In genomic region chr19:21077771-21078548, GRCm38 (mm10) we compare ENCODE assay signal across 15 mouse cellular contexts.
DNase-seq lines count a peak whose midpoint lies in the region; ATAC-seq and TF ChIP-seq lines count a peak whose summit lies in the region.
"Had no signal": no experiment of that assay in that cellular context is flagged by ENCODE, and none has a peak within 500 bp of the region (broad histone marks: within the 10 kb centered on the region; RNA-seq: fewer than 3 reads in every experiment).

No protein-coding gene starts in this region.

- TF ChIP-seq CTCF in liver, adult 2 months (IDR thresholded peaks at IDR 0.05; ENCODE audit: low read depth, low read length): no peak

- H3K27me3 ChIP-seq in liver, adult 2 months (ENCODE audit: control insufficient read depth, insufficient read depth, low read length): no peaks in the 10 kb centered on the region
- no peaks in the 10 kb centered on the region for H3K27me3 ChIP-seq in midbrain, embryonic 16.5 days (ENCODE audit: control insufficient read depth, insufficient read depth, low read depth, low read length)
- no peaks in the 10 kb centered on the region for H3K27me3 ChIP-seq in kidney, embryonic 16.5 days (ENCODE audit: insufficient read depth, low read length)
- H3K27me3 ChIP-seq: heart, embryonic 15.5 days; hindbrain, embryonic 13.5 days; liver, embryonic 13.5 days had no signal

- H3K9ac ChIP-seq in liver, adult 2 months (ENCODE audit: low read depth, low read length): no peak overlapping the region
- H3K9ac ChIP-seq in midbrain, embryonic 16.5 days (ENCODE audit: low read depth, low read length): no peak overlapping the region
- no peak overlapping the region for H3K9ac ChIP-seq in kidney, embryonic 16.5 days (replicated peaks; ENCODE audit: low read length)
- H3K9ac ChIP-seq: heart, embryonic 15.5 days; hindbrain, embryonic 13.5 days; liver, embryonic 13.5 days had no signal

- peak; percentile 45 for DNase-seq in liver, adult 2 months (ENCODE audit: extremely low read depth, low read depth, low spot score)
- DNase-seq in liver (no peak), adipocyte (ENCODE audit: low spot score) (peak; percentile 98)
- peak; percentile 91 for DNase-seq in gonadal fat pad, adult 2 months (ENCODE audit: low read depth)
- no peak for DNase-seq in cerebellum, adult 18-20 months
- DNase-seq: gastrocnemius, postnatal 14 days; kidney, adult 18-20 months; liver, embryonic 13.5 days; spleen, adult 18-20 months had no signal

- H3K36me3 ChIP-seq in liver, adult 2 months (ENCODE audit: control insufficient read depth, insufficient read depth, low read length): no peaks in the 10 kb centered on the region
- H3K36me3 ChIP-seq in macrophage (ENCODE audit: inconsistent target): no peaks in the 10 kb centered on the region
- no peaks in the 10 kb centered on the region for H3K36me3 ChIP-seq in midbrain, embryonic 16.5 days (ENCODE audit: control insufficient read depth, insufficient read depth, low read length)
- H3K36me3 ChIP-seq in kidney, embryonic 16.5 days (ENCODE audit: insufficient read depth, low read length): no peaks in the 10 kb centered on the region
- H3K36me3 ChIP-seq: heart, embryonic 15.5 days; hindbrain, embryonic 13.5 days; liver, embryonic 13.5 days had no signal

- no peak overlapping the region for H3K4me2 ChIP-seq in midbrain, embryonic 16.5 days (ENCODE audit: low read length)
- H3K4me2 ChIP-seq in kidney, embryonic 16.5 days (replicated peaks; ENCODE audit: low read depth, low read length): no peak overlapping the region
- H3K4me2 ChIP-seq: heart, embryonic 15.5 days; hindbrain, embryonic 13.5 days; liver, embryonic 13.5 days; midbrain, embryonic 11.5 days had no signal

- H3K9me3 ChIP-seq in midbrain, embryonic 16.5 days (replicated peaks; ENCODE audit: control insufficient read depth, low read length, poor library complexity, severe bottlenecking): no peaks in the 10 kb centered on the region
- no peaks in the 10 kb centered on the region for H3K9me3 ChIP-seq in kidney, embryonic 16.5 days (ENCODE audit: low read length)
- H3K9me3 ChIP-seq: heart, embryonic 15.5 days; hindbrain, embryonic 13.5 days; liver, embryonic 13.5 days had no signal

- WGBS in liver, adult 2 months: 83% methylated on average over 7 of the region's 7 CpGs
- 70% methylated on average over 7 of the region's 7 CpGs for WGBS in macrophage (ENCODE audit: missing documents)
- WGBS in midbrain, embryonic 16.5 days: 77% methylated on average over 7 of the region's 7 CpGs
- WGBS in kidney, embryonic 16.5 days: 90% methylated on average over 7 of the region's 7 CpGs

- no peak overlapping the region for H3K4me3 ChIP-seq in liver, adult 2 months (ENCODE audit: insufficient read depth, low read depth, low read length)
- no peak overlapping the region for H3K4me3 ChIP-seq in macrophage (ENCODE audit: inconsistent target)
- H3K4me3 ChIP-seq in midbrain, embryonic 16.5 days (ENCODE audit: low read depth, low read length): no peak overlapping the region
- H3K4me3 ChIP-seq in kidney, embryonic 16.5 days (ENCODE audit: low read length): no peak overlapping the region
- H3K4me3 ChIP-seq: heart, embryonic 15.5 days; hindbrain, embryonic 13.5 days; liver, embryonic 13.5 days had no signal

- H3K4me1 ChIP-seq in liver, adult 2 months (ENCODE audit: control insufficient read depth, insufficient read depth, low read length): no peaks in the 10 kb centered on the region
- no peaks in the 10 kb centered on the region for H3K4me1 ChIP-seq in midbrain, embryonic 16.5 days (ENCODE audit: control insufficient read depth, insufficient read depth, low read length)
- no peaks in the 10 kb centered on the region for H3K4me1 ChIP-seq in kidney, embryonic 16.5 days (ENCODE audit: insufficient read depth, low read length)
- H3K4me1 ChIP-seq: heart, embryonic 15.5 days; hindbrain, embryonic 13.5 days; liver, embryonic 13.5 days had no signal

- no peak for TF ChIP-seq POLR2A in liver, adult 2 months (IDR thresholded peaks at IDR 0.05; ENCODE audit: extremely low read depth, insufficient read depth, low read length)

- ATAC-seq in midbrain, embryonic 16.5 days: no peak
- no peak for ATAC-seq in kidney, embryonic 16.5 days (ENCODE audit: low FRiP score, low TSS enrichment)

- no peaks in the 10 kb centered on the region for H3K79me2 ChIP-seq in liver, adult 2 months (ENCODE audit: control insufficient read depth, insufficient read depth, low read length)
- H3K79me2 ChIP-seq in macrophage (ENCODE audit: inconsistent target): no peaks in the 10 kb centered on the region

- H3K27ac ChIP-seq in liver, adult 2 months (replicated peaks; ENCODE audit: insufficient read depth, low read depth, low read length): no peak overlapping the region
- 0 out of 2 replicates have a peak overlapping the region, but pooled peaks have one; percentile 3 for H3K27ac ChIP-seq in macrophage
- H3K27ac ChIP-seq in midbrain, embryonic 16.5 days (ENCODE audit: low read length): no peak overlapping the region
- no peak overlapping the region for H3K27ac ChIP-seq in kidney, embryonic 16.5 days (ENCODE audit: low read length)
- H3K27ac ChIP-seq: heart, embryonic 15.5 days; hindbrain, embryonic 13.5 days; liver, embryonic 13.5 days had no signal

Comparison
In these comparisons a context has a peak if more than half of its experiments do, and no peak if none do; other contexts are left out.
1. DNase-seq: peak in liver, adult 2 months (single experiment), adipocyte (single experiment) and gonadal fat pad, adult 2 months (single experiment); none in liver (single experiment) and cerebellum, adult 18-20 months (0 of 2).